Mouse (Mus musculus) heart, postnatal 0 days (tissue): ENCODE data around the gene Nrn1.

Experiments used
- CTCF ChIP-seq: IDR thresholded peaks from 2 replicates; pipeline ENCODE4 v1.5.1; 2016; ENCODE audit warnings: antibody characterized with exemption, control low read depth, low read depth
- EP300 ChIP-seq: IDR thresholded peaks from 2 replicates; pipeline ENCODE4 v1.6.1; 2016; ENCODE audit warnings: antibody characterized with exemption, low read depth

DNA sequence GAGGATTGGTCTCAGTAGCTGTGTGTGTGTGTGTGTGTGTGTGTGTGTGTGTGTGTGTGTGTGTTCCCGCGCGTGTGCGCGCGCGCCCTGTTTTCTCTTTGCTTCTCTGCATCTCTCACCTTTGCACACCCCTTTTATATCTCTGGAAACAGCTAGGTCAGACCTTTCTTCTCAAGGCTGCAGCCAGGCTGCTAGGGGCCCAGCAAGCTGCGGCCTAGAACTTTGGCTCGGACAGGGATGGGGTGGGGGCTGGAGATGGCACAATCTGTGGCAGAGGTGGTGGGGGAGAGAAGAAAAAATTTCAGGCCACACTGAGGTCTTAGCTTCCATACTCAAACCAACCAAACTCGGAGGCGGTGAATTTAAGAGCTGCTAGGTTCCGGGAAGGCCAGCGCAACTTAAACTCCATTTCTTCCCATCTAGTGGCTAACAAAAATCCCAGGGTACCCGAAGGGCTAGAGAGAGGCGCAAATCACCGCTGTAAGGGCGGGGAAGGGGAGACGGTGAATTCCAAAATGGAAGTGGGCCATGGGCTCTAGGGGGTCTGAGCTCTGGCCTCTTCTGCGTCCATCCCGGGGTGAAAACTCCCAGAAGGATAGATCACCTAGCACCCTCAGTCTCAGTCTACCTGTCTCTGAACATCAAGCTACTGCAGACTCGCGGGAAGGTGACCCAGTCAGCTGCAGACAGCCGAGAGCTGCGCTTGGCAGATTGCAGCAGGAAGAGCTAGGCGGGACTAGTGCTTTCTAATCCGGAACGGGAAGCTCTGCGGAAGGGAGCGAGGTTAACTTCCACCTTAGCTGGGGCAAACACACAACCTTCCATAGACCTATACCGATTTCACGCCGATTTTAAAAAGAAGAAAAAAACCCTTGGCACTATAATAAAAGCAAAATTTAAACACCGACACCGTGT, 3.7 kb downstream of the Nrn1 start:
- TF ChIP-seq CTCF: no peak
- no peak for TF ChIP-seq EP300
